Mouse (Mus musculus) embryonic facial prominence, embryonic 15.5 days (tissue): ENCODE results near the gene Olfr902. TPM values are rescaled to one million over a fixed set of nuclear protein-coding genes. Genes with fewer than 3 reads are reported as not detected.

Experiments
- polyA plus RNA-seq: library from polyadenylated mRNA; unstranded; fragments of >200 nt; fragmentation: Nextera tagmentation; extraction: Ambion mirVana; gene quantifications from 2 replicates; pipeline ENCODE4 v1.2.1, GENCODE M21; 2015

Olfr902 gene
- polyA plus RNA-seq, 1 experiment from 2014 or later: not detected

Other genes with a start within 250 kb of the Olfr902 start
- 0.16 TPM in 1 of 2 replicates, not detected in the other for gene Olfr893, start 239.3 kb upstream of the Olfr902 start, polyA plus RNA-seq
- gene Olfr894, start 229.6 kb upstream of the Olfr902 start, polyA plus RNA-seq: not detected in 2 replicates
- not detected in 2 replicates for gene Olfr143, start 194.9 kb upstream of the Olfr902 start, polyA plus RNA-seq
- not detected in 2 replicates for gene Olfr895, start 179.8 kb upstream of the Olfr902 start, polyA plus RNA-seq
- gene Olfr896-ps1, start 156.5 kb upstream of the Olfr902 start, polyA plus RNA-seq: not detected in 2 replicates
- 0.20 TPM in 1 of 2 replicates, not detected in the other for gene Olfr25, start 118.6 kb upstream of the Olfr902 start, polyA plus RNA-seq
- gene Olfr898, start 99.2 kb upstream of the Olfr902 start, polyA plus RNA-seq: not detected in 2 replicates
- 0.11 and 0.20 TPM in 2 replicates for gene Olfr250, start 80.8 kb upstream of the Olfr902 start, polyA plus RNA-seq
- not detected in 2 replicates for gene Olfr251, start 70.6 kb upstream of the Olfr902 start, polyA plus RNA-seq
- not detected in 2 replicates for gene Olfr147, start 46.0 kb upstream of the Olfr902 start, polyA plus RNA-seq
- not detected in 2 replicates for gene Olfr901, start 18.2 kb upstream of the Olfr902 start, polyA plus RNA-seq
- gene Olfr904, start 15.5 kb downstream of the Olfr902 start, polyA plus RNA-seq: not detected in 2 replicates
- 0.05 TPM in 1 of 2 replicates, not detected in the other for gene Olfr905, start 23.5 kb downstream of the Olfr902 start, polyA plus RNA-seq
- not detected in 2 replicates for gene Olfr906, start 39.4 kb downstream of the Olfr902 start, polyA plus RNA-seq
- gene Olfr907, start 48.1 kb downstream of the Olfr902 start, polyA plus RNA-seq: not detected in 2 replicates
- not detected in 2 replicates for gene Olfr911-ps1, start 73.9 kb downstream of the Olfr902 start, polyA plus RNA-seq
- gene Olfr910, start 90.2 kb downstream of the Olfr902 start, polyA plus RNA-seq: 0.11 TPM in 1 of 2 replicates, not detected in the other
- gene Olfr912, start 132.5 kb downstream of the Olfr902 start, polyA plus RNA-seq: not detected in 2 replicates
- not detected in 2 replicates for gene Olfr913, start 145.1 kb downstream of the Olfr902 start, polyA plus RNA-seq
- not detected in 2 replicates for gene Olfr914, start 157.4 kb downstream of the Olfr902 start, polyA plus RNA-seq
- not detected in 2 replicates for gene Olfr916, start 212.2 kb downstream of the Olfr902 start, polyA plus RNA-seq
- gene Olfr917, start 218.2 kb downstream of the Olfr902 start, polyA plus RNA-seq: not detected in 2 replicates
- 0.05 TPM in 1 of 2 replicates, not detected in the other for gene Olfr918, start 226.9 kb downstream of the Olfr902 start, polyA plus RNA-seq